Mouse (Mus musculus) brown adipose tissue, adult 24 weeks (tissue): Measurements from ENCODE around the gene Marc2. TPM values are rescaled to one million over a fixed set of nuclear protein-coding genes. Genes with fewer than 3 reads are reported as not detected.

ENCODE experiments used
- H3K27ac ChIP-seq: fragments of 200-500 bp; replicated peaks from 2 replicates; pipeline ENCODE4 v1.5.1; 2012; ENCODE audit warnings: low read depth, mild to moderate bottlenecking, low read length
- H3K4me1 ChIP-seq: fragments of 200-500 bp; 2 replicates; pipeline ENCODE4 v1.6.1; 2012; ENCODE audit warnings: low read length, mixed read lengths; ENCODE audit not compliant: control insufficient read depth, insufficient read depth, insufficient read length
- H3K4me3 ChIP-seq: fragments of 200-500 bp; 2 replicates; pipeline ENCODE4 v1.5.1; 2012; ENCODE audit warnings: low read depth, mild to moderate bottlenecking, low read length, moderate library complexity; ENCODE audit not compliant: insufficient read depth
- polyA plus RNA-seq: library from polyadenylated mRNA; stranded (reverse); fragments of >200 nt; gene quantifications from 2 replicates; pipeline ENCODE4 v1.2.4, GENCODE M21; 2012; ENCODE audit not compliant: missing spikeins, insufficient read depth, insufficient read length

The Marc2 gene
- polyA plus RNA-seq, 1 experiment: 234 TPM

- no peak overlapping the region for H3K4me3 ChIP-seq
- no peak overlapping the region for H3K27ac ChIP-seq
- peaks cover 52% of the 10 kb centered on the region for H3K4me1 ChIP-seq
These were observed 21.4 kb upstream of the Marc2 start for GRCm38 (mm10) chr1:184867640-184868120.

GRCm38 (mm10) chr1:184864381-184864801, 18.1 kb upstream of the Marc2 start:
- H3K4me1 ChIP-seq: peaks cover 39% of the 10 kb centered on the region

DNA sequence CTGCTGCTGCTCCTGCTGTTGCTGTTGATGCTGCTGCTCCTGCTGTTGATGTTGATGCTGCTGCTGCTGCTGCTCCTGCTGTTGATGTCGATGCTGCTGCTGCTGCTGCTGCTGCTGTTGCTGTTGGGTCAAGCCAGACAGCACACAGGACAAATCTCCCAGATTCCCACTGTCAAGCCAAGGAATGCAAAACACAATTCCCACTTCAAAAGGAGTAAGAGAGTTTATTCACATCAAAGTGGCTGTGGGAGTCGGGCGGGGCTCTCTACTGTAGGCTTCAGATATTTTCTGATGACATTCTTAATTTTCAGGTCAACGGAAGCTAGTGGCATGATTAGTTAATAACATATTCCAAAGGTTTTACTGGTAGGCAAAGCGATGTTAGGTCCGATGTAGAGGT, 16.4 kb upstream of the Marc2 start:
- Histone ChIP-seq H3K27ac (0 out of 2 replicates have a peak overlapping the region, but pooled peaks have one; percentile 5), H3K4me3 (no peak overlapping the region), H3K4me1 (peaks cover 31% of the 10 kb centered on the region)

More at GRCm38 (mm10) chr1:184864381-184864801, 18.1 kb upstream of the Marc2 start:
- no peak overlapping the region for H3K4me3 ChIP-seq
- peak overlapping the region; percentile 94 for H3K27ac ChIP-seq

DNA sequence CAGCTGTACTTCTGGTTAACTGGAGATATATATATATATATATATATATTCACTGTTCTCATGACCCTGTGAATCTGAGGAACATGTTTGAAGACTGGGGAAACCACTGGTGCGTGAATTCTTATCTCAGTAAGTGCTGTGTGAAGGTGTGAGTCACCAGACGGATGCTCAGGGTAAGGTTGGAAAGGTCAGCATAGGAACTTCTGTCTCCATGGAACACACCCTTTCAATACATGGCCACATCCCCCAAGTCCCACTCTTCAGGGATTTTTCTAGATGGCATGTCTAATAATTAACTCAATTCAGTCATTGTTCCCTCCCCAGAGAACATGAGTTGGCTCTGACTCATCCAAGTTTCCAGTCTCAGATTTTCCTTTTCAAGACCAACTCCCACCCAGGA, 15.3 kb upstream of the Marc2 start:
- Histone ChIP-seq H3K4me3 (no peak overlapping the region), H3K4me1 (peaks cover 31% of the 10 kb centered on the region), H3K27ac (no peak overlapping the region)

- Histone ChIP-seq H3K4me1 (peaks cover 30% of the 10 kb centered on the region), H3K4me3 (no peak overlapping the region), H3K27ac (peak overlapping the region; percentile 38)
These were observed 14.0 kb upstream of the Marc2 start for GRCm38 (mm10) chr1:184860276-184860675.

DNA sequence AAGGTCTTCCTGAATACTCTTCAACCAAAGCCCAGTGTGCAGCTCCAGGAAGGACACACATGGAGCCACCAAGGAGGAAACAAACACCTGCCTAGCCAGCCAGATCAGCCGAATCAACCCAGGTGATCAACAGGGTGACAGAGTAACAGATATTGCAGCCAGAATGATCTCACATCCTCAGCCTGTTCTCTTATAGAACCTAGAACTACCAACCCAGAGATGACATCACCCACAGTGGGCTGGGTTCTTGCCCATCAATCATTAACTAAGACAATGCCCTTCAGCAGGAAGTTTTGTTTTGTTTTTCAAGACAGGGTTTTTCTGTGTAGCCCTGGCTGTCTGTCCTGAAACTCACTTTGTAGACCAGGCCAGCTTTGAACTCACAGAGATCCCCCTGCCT, 12.0 kb upstream of the Marc2 start:
- Histone ChIP-seq H3K4me3 (no peak overlapping the region), H3K4me1 (peaks cover 24% of the 10 kb centered on the region), H3K27ac (no peak overlapping the region)

GRCm38 (mm10) chr1:184857216-184857615, 11.0 kb upstream of the Marc2 start:
- H3K27ac ChIP-seq: no peak overlapping the region
- H3K4me3 ChIP-seq: no peak overlapping the region
- H3K4me1 ChIP-seq: peaks cover 24% of the 10 kb centered on the region

DNA sequence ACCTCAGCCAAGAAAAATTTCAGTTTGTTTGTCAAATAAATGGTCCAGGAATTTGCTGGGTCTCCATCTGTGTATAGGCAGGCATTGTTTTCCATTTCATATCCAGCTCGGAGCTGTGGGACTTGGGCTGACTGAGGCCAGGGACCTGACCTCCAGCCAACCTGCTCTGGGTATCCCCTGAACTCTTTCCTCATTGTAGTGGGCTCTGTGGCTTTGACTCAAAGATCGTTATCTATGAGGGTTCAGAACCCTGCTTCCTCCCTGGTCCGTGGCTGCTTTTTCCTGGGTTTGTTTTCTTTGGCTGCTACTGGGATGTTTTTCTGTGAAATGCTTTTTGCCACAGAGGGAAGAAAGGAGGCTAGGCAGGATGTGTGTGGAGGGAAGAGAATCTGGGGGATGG, 7.7 kb upstream of the Marc2 start:
- peak overlapping the region; percentile 4; the same call in 1 of the 2 replicates for H3K4me3 ChIP-seq
- peak overlapping the region; percentile 85 for H3K27ac ChIP-seq

GRCm38 (mm10) chr1:184853339-184853738, 7.1 kb upstream of the Marc2 start:
- H3K27ac ChIP-seq: peak overlapping the region; percentile 85
- peaks cover 12% of the 10 kb centered on the region for H3K4me1 ChIP-seq
- H3K4me3 ChIP-seq: peak overlapping the region; percentile 4; the same call in 1 of the 2 replicates

More for the DNA sequence above, 7.7 kb upstream of the Marc2 start:
- H3K4me1 ChIP-seq: peaks cover 12% of the 10 kb centered on the region

DNA sequence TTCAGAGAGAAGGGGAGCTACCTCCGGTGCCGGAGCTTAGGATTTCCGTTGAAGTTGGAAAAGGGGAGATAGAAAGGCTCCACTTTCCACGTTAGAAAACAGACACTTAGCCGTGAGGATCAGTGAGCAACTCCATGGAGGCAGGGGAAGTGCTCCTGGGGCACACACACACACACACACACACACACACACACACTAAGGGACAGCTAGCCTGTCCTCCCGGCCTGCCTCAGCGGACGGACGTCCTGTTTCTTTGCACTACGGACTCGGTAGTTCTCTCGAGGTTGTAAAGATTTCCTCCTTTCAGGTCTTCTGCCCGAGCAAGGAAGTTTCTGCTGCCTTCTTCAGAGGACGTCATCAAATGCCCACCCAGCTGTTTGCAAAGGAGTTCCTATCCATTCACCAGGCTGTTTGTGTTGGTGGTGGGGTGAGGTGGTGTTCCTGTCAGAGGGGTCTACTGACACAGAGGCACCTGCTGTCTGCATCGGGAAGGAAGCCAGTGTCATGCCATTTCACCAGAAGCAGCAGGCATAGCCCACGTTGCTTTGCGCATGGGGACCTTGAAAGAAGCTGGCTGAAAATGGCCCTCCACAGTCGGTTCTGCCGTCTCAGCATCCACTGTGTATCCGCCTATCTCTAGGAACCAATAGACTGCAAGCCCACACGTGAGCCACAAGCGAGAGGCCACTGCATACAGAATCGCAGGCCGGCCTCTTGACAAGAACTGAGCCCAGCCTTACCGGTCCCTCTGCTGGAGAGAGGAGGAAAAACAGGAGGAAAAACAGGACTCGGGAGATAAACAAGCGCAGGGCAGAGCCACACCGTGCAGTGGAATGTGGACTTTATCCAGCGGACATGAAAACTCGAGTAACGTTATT, 5.7 kb upstream of the Marc2 start:
- H3K27ac ChIP-seq: peak overlapping the region; percentile 40
- peaks cover 12% of the 10 kb centered on the region for H3K4me1 ChIP-seq
- H3K4me3 ChIP-seq: peak overlapping the region; percentile 24

DNA sequence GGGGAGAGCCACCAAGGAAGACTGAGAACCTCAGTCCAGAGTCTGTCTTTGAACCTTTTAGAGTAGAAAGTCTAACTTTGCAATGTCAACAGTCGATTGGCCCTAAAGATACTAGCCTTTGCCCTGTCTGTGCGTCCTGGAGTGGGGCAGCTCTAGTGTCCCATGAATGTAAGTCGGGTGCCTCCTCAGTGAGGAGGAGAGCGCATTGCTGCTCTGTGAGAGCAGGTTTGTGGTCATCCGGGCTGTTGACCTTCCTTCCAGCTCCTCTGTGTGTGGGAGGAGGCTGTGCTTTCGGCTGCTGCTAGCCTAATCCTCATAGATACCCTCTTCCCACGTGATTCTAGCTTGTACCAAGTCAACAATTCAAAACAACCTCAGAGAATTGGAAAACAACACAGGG, 4.9 kb upstream of the Marc2 start:
- Histone ChIP-seq H3K4me1 (peaks cover 12% of the 10 kb centered on the region), H3K4me3 (no peak overlapping the region), H3K27ac (peak overlapping the region; percentile 40)

DNA sequence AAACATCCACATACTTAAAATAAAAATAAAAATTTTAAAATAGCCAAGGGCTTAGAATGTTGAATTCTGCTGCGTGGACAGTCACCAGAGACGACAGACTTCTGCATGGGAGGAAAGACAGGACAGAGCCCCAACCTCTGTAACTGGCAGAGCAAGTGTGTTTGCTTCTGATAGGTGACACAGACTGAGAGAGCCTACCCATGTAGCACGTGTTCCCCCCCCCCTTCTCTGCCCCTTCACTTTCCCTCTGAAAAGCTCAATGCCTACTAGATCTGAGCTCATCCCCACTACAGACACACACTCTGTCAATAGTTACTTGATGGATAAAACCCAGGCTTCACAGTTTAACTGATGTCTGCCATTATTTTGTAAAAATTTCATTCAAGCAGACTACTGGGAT, 722 bp upstream of the Marc2 start:
- H3K27ac ChIP-seq: no peak overlapping the region
- no peak overlapping the region for H3K4me3 ChIP-seq
- H3K4me1 ChIP-seq: peaks cover 15% of the 10 kb centered on the region

DNA sequence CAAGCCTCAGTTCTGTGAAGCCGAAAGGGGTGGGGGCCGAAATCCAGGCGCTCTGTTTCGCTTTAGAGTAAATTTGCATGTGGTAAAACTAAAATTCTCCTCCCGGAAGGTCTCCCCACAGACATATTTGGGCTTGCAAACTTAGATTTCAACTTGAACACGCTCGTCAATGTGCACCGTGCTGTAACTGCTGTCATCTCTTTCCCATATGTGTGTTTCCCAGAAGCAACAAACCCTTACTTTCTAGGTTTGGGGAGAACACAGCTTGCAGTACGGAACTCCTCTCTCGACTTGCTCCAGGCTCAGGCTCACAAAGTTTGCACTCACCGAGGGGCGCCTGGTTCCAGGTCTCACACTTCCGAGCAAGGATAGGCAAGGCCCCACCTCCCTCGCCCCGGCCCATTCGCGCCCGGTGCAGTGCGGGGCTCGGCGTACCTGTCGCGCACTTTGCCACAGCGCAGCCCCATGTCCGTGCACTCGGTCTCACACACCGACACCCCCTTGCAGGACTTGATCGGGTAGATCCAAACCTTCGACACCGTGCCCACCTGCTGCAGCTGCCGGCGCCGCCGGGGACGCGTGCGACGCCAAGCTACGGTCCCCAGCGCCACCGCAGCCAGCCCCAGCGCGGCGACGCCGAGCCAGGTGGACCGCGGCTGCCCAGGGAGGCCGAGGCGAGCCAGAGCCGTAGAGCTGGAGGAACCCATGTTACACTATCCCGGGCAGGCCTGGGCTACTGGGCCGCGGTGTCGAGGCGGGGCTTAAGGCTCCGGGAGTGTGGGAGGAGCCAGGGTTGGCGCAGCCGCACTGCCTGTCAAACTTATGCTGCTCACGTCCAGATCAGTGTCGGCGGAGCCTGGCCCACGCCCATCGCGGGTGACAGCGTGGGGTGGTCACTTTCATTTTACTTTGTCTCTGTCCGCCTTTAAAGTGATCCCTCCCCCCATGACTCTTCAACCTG, 860 bp downstream of the Marc2 start:
- H3K4me3 ChIP-seq: peak overlapping the region; percentile 84
- H3K27ac ChIP-seq: peak overlapping the region; percentile 49
- H3K4me1 ChIP-seq: peaks cover 13% of the 10 kb centered on the region; the same call in 1 of the 2 replicates

GRCm38 (mm10) chr1:184844326-184845066, 1.8 kb downstream of the Marc2 start:
- peaks cover 13% of the 10 kb centered on the region; the same call in 1 of the 2 replicates for H3K4me1 ChIP-seq
- H3K4me3 ChIP-seq: peak overlapping the region; percentile 84
- no peak overlapping the region for H3K27ac ChIP-seq
